In genomic region chr2:102378928-102379327, GRCm38 (mm10) we compare ENCODE assay signal across 27 mouse cellular contexts. TPM values are rescaled to one million over a fixed set of nuclear protein-coding genes. Genes with fewer than 3 reads are reported as not detected.
A peak's percentile ranks its signal among the peaks of the same experiment; 100 is the strongest.
DNase-seq lines count a peak whose midpoint lies in the region; ATAC-seq and TF ChIP-seq lines count a peak whose summit lies in the region.
"Had no signal": no experiment of that assay in that cellular context is flagged by ENCODE, and none has a peak within 500 bp of the region (broad histone marks: within the 10 kb centered on the region; RNA-seq: fewer than 3 reads in every experiment).

No protein-coding gene starts in this region.

- no peak overlapping the region for H3K4me2 ChIP-seq in heart, embryonic 13.5 days
- H3K4me2 ChIP-seq in kidney, postnatal 0 days (ENCODE audit: low read length), result no peak overlapping the region
- H3K4me2 ChIP-seq: embryonic facial prominence, embryonic 12.5 days; neural tube, embryonic 13.5 days had no signal

- no peaks in the 10 kb centered on the region for H3K27me3 ChIP-seq in heart, embryonic 13.5 days (replicated peaks)
- H3K27me3 ChIP-seq in kidney, postnatal 0 days (ENCODE audit: insufficient read depth, low read length), result no peaks in the 10 kb centered on the region
- H3K27me3 ChIP-seq: CH12.LX; embryonic facial prominence, embryonic 12.5 days; neural tube, embryonic 13.5 days; Patski had no signal

- H3K27ac ChIP-seq in heart, embryonic 13.5 days (replicated peaks), result peak overlapping the region; percentile 72
- H3K27ac ChIP-seq in kidney, postnatal 0 days, result peak overlapping the region; percentile 42; the same call in 1 of the 2 replicates
- H3K27ac ChIP-seq: embryonic facial prominence, embryonic 12.5 days; midbrain, embryonic 10.5 days; neural tube, embryonic 13.5 days had no signal

- no peak overlapping the region for H3K4me3 ChIP-seq in heart, embryonic 13.5 days
- no peak overlapping the region for H3K4me3 ChIP-seq in kidney, postnatal 0 days (replicated peaks; ENCODE audit: low read depth, low read length)
- H3K4me3 ChIP-seq: embryonic facial prominence, embryonic 12.5 days; midbrain, embryonic 10.5 days; myocyte; neural tube, embryonic 13.5 days had no signal

- no peak overlapping the region for H3K9ac ChIP-seq in heart, embryonic 13.5 days
- H3K9ac ChIP-seq in kidney, postnatal 0 days (ENCODE audit: low read depth, low read length), result no peak overlapping the region
- H3K9ac ChIP-seq: embryonic facial prominence, embryonic 12.5 days; forebrain, postnatal 0 days; neural tube, embryonic 13.5 days had no signal

- ATAC-seq in heart, embryonic 13.5 days (ENCODE audit: extremely low read depth, insufficient number of reproducible peaks, low FRiP score, low TSS enrichment), result no peak
- no peak for ATAC-seq in kidney, postnatal 0 days (replicated peaks; ENCODE audit: low FRiP score, low read depth)
- ATAC-seq: forebrain, postnatal 0 days; intestine, postnatal 0 days; midbrain, embryonic 16.5 days; Patski had no signal

- no peaks in the 10 kb centered on the region for H3K9me3 ChIP-seq in heart, embryonic 13.5 days
- H3K9me3 ChIP-seq in kidney, postnatal 0 days (replicated peaks; ENCODE audit: low read length), result no peaks in the 10 kb centered on the region
- H3K9me3 ChIP-seq: embryonic facial prominence, embryonic 12.5 days; G1E; midbrain, embryonic 10.5 days; neural tube, embryonic 13.5 days had no signal

- peaks cover 36% of the 10 kb centered on the region for H3K4me1 ChIP-seq in heart, embryonic 13.5 days
- H3K4me1 ChIP-seq in kidney, postnatal 0 days (replicated peaks; ENCODE audit: insufficient read depth, low read length), result 0 out of 2 replicates have a peak, but pooled peaks cover 3% of the 10 kb centered on the region

- DNase-seq in adrenal gland, postnatal 14 days, result peak; percentile 21
- DNase-seq in adrenal gland, adult 18-20 months (ENCODE audit: low spot score in 2 of 2), result no peak
- DNase-seq in heart, adult 9 months (ENCODE audit: low spot score in 2 of 2), result no peak
- peak; percentile 37 for DNase-seq in kidney, postnatal 0 days (ENCODE audit: low spot score)
- no peak for DNase-seq in kidney, postnatal 14 days
- DNase-seq in R1 (ENCODE audit: low read depth, low spot score), result peak; percentile 22
- no peak for DNase-seq in layer of hippocampus, adult 18-20 months (ENCODE audit: low spot score in 2 of 2)
- DNase-seq: cerebellum, adult 2 months; cerebellum, postnatal 25 days; forebrain, postnatal 0 days; gastrocnemius, postnatal 25 days; kidney, postnatal 10 days; layer of hippocampus, postnatal 36 days; lung, adult 18-20 months; lung, postnatal 10 days; thymus, adult 18-20 months; thymus, postnatal 4 days had no signal

- TF ChIP-seq CTCF in kidney, postnatal 0 days (IDR thresholded peaks at IDR 0.05; ENCODE audit: low read depth), result no peak

- peaks cover 28% of the 10 kb centered on the region; the same call in 1 of the 2 replicates for H3K36me3 ChIP-seq in heart, embryonic 13.5 days
- H3K36me3 ChIP-seq in kidney, postnatal 0 days (ENCODE audit: insufficient read depth, low read length), result no peaks in the 10 kb centered on the region

- WGBS in heart, embryonic 13.5 days, result 16% methylated on average over 1 of the region's 1 CpGs
- WGBS in kidney, postnatal 0 days, result 72% methylated on average over 1 of the region's 1 CpGs

RNA-seq across cellular contexts. Expression of gene Trim44, which starts 28.7 kb away (rescaled TPM):
- 64.5 and 76.8 TPM in 2 replicates for total RNA-seq in adrenal gland, postnatal 14 days (2021)
- 10 to 100 TPM; 65.3 to 66.3 TPM for total RNA-seq in adrenal gland, adult 18-20 months (2021)
- 17.7 and 19.9 TPM in 2 replicates for polyA plus RNA-seq in heart, embryonic 13.5 days (2015; fragmentation: Nextera tagmentation; extraction: Ambion mirVana)
- polyA plus RNA-seq in kidney, postnatal 0 days (2015; fragmentation: Nextera tagmentation; extraction: Ambion mirVana), result 20.1 and 24.5 TPM in 2 replicates
- 100 to 1,000 TPM; 169 to 180 TPM for total RNA-seq in layer of hippocampus, adult 18-20 months (2021)

Comparison
In these comparisons a context has a peak if more than half of its experiments do, and no peak if none do; other contexts are left out.
1. DNase-seq: peak in adrenal gland, postnatal 14 days (single experiment), kidney, postnatal 0 days (single experiment) and R1 (single experiment); none in adrenal gland, adult 18-20 months (0 of 2), heart, adult 9 months (0 of 2), kidney, postnatal 14 days (single experiment) and layer of hippocampus, adult 18-20 months (0 of 2).